Mouse (Mus musculus) lung, adult 2 months (tissue): ENCODE measurements around the gene Ost4.
A peak's percentile ranks its signal among the peaks of the same experiment; 100 is the strongest.

Source experiments
- CTCF ChIP-seq: fragments of 200-500 bp; IDR thresholded peaks from 2 replicates; pipeline ENCODE4 v1.5.1; 2011; ENCODE audit warnings: mild to moderate bottlenecking, low read length, control low read depth; ENCODE audit not compliant: insufficient read depth
- POLR2A ChIP-seq: fragments of 200-500 bp; IDR thresholded peaks from 2 replicates; pipeline ENCODE4 v1.6.1; 2011; ENCODE audit warnings: low read depth, mild to moderate bottlenecking, control low read depth, low read length, borderline replicate concordance; ENCODE audit errors: extremely low read depth

GRCm38 (mm10) chr5:30888337-30889087 lies 19.1 kb downstream of the Ost4 start, which contains the start of gene Agbl5:
- TF ChIP-seq POLR2A (peak; percentile 30; the same call in 1 of the 2 replicates), CTCF (no peak)
